Mouse (Mus musculus) MEL (cell line): ENCODE results near the gene Baiap2. TPM values are rescaled to one million over a fixed set of nuclear protein-coding genes. Genes with fewer than 3 reads are reported as not detected.

ENCODE experiments used
- DNase-seq: peaks from one replicate; pipeline ENCODE4 v3.0.0; 2011; ENCODE audit warnings: low read depth, low spot score
- H3K27ac ChIP-seq: 2 replicates; pipeline ENCODE4 v1.5.1; 2012; ENCODE audit warnings: low read depth, mild to moderate bottlenecking, control low read depth, low read length, moderate library complexity; ENCODE audit not compliant: control insufficient read depth
- H3K27me3 ChIP-seq, 2 experiments: fragments of 150-350 bp in 1 of 2; sonication (generic) in 1 of 2; 2 replicates each; pipeline ENCODE4 v1.6.1; 2012; ENCODE audit warnings: low read length in 2 of 2, mild to moderate bottlenecking in 2 of 2, improper control_type of control experiment in 1 of 2, moderate library complexity in 1 of 2; ENCODE audit not compliant: insufficient read depth in 2 of 2, control insufficient read depth in 1 of 2
- H3K36me3 ChIP-seq, 2 experiments: 2 replicates each; pipeline ENCODE4 v1.6.1; 2012 to 2014; ENCODE audit warnings: low read length in 2 of 2, improper control_type of control experiment in 1 of 2, inconsistent platforms in 1 of 2, mild to moderate bottlenecking in 1 of 2; ENCODE audit not compliant: insufficient read depth in 2 of 2, control insufficient read depth in 1 of 2
- H3K4me1 ChIP-seq, 2 experiments: fragments of 150-350 bp in 1 of 2; sonication (generic) in 1 of 2; 2 replicates each; pipeline ENCODE4 v1.6.1; 2012; ENCODE audit warnings: low read length in 2 of 2, improper control_type of control experiment in 1 of 2, mild to moderate bottlenecking in 1 of 2; ENCODE audit not compliant: insufficient read depth in 2 of 2, control insufficient read depth in 1 of 2
- H3K4me3 ChIP-seq, 2 experiments: fragments of 150-350 bp in 1 of 2; sonication (generic) in 1 of 2; 2 replicates each; pipeline ENCODE4 v1.5.1; 2012; ENCODE audit warnings: low read depth in 2 of 2, low read length in 2 of 2, mild to moderate bottlenecking in 2 of 2, moderate library complexity in 2 of 2, control low read depth in 1 of 2, improper control_type of control experiment in 1 of 2; ENCODE audit not compliant: control insufficient read depth in 1 of 2, insufficient read depth in 1 of 2
- H3K79me2 ChIP-seq: 2 replicates; pipeline ENCODE4 v1.6.1; 2012; ENCODE audit warnings: mild to moderate bottlenecking, low read length, moderate library complexity; ENCODE audit not compliant: control insufficient read depth, poor library complexity, insufficient read depth
- H3K9ac ChIP-seq: 2 replicates; pipeline ENCODE4 v1.6.1; 2012; ENCODE audit warnings: low read depth, mild to moderate bottlenecking, control low read depth, low read length, moderate library complexity; ENCODE audit not compliant: control insufficient read depth, poor library complexity, severe bottlenecking
- H3K9me3 ChIP-seq: fragments of 150-350 bp; sonication (generic); replicated peaks from 2 replicates; pipeline ENCODE4 v1.6.1; 2012; ENCODE audit warnings: mild to moderate bottlenecking, low read length, improper control_type of control experiment, moderate library complexity; ENCODE audit not compliant: insufficient read depth
- BHLHE40 ChIP-seq: IDR thresholded peaks from 2 replicates; pipeline ENCODE4 v1.6.1; 2012; ENCODE audit warnings: low read depth, mild to moderate bottlenecking, inconsistent platforms, low read length, improper control_type of control experiment, borderline replicate concordance
- CHD1 ChIP-seq: IDR thresholded peaks from 2 replicates; pipeline ENCODE4 v1.6.1; 2012; ENCODE audit warnings: low read depth, mild to moderate bottlenecking, inconsistent platforms, low read length, improper control_type of control experiment
- CTCF ChIP-seq, 3 experiments: IDR thresholded peaks in 2 of 3; conservative IDR thresholded peaks in 1 of 3; 2 replicates each; pipeline ENCODE4 v1.5.1; 2011 to 2012; ENCODE audit warnings: low read length in 3 of 3, low read depth in 2 of 3, mild to moderate bottlenecking in 2 of 3, improper control_type of control experiment in 1 of 3, inconsistent platforms in 1 of 3, mixed read lengths in 1 of 3, moderate library complexity in 1 of 3; ENCODE audit not compliant: control insufficient read depth in 1 of 3, insufficient read depth in 1 of 3, poor library complexity in 1 of 3, severe bottlenecking in 1 of 3
- EP300 ChIP-seq, 2 experiments: IDR thresholded peaks; 2 replicates each; pipeline ENCODE4 v1.6.1; 2011; ENCODE audit warnings: improper control_type of control experiment in 2 of 2, low read length in 2 of 2, low read depth in 1 of 2, mild to moderate bottlenecking in 1 of 2
- ETS1 ChIP-seq: IDR thresholded peaks from 2 replicates; pipeline ENCODE4 v1.6.1; 2012; ENCODE audit warnings: low read depth, mild to moderate bottlenecking, inconsistent platforms, low read length, improper control_type of control experiment, moderate library complexity
- HCFC1 ChIP-seq: IDR thresholded peaks from 2 replicates; pipeline ENCODE4 v1.6.1; 2012; ENCODE audit warnings: low read depth, mild to moderate bottlenecking, inconsistent platforms, low read length, improper control_type of control experiment, moderate library complexity
- MAX ChIP-seq: IDR thresholded peaks from 2 replicates; pipeline ENCODE4 v1.6.1; 2011; ENCODE audit warnings: low read length, improper control_type of control experiment
- NELFE ChIP-seq: IDR thresholded peaks from 2 replicates; pipeline ENCODE4 v1.6.1; 2011; ENCODE audit warnings: low read depth, low read length, improper control_type of control experiment
- NRF1 ChIP-seq: IDR thresholded peaks from 2 replicates; pipeline ENCODE4 v1.6.1; 2014; ENCODE audit warnings: low read depth, mild to moderate bottlenecking, inconsistent platforms, low read length, improper control_type of control experiment, moderate library complexity; ENCODE audit not compliant: poor library complexity, insufficient read depth, severe bottlenecking
- POLR2A ChIP-seq, 2 experiments: IDR thresholded peaks; 2 replicates each; pipeline ENCODE4 v1.6.1; 2011 to 2012; ENCODE audit warnings: low read length in 2 of 2, mild to moderate bottlenecking in 2 of 2, control low read depth in 1 of 2, improper control_type of control experiment in 1 of 2, low read depth in 1 of 2, moderate library complexity in 1 of 2; ENCODE audit not compliant: control insufficient read depth in 1 of 2, insufficient read depth in 1 of 2, poor library complexity in 1 of 2
- POLR2AphosphoS2 ChIP-seq: IDR thresholded peaks from 2 replicates; pipeline ENCODE4 v1.6.1; 2011; ENCODE audit warnings: low read length, improper control_type of control experiment
- POLR2AphosphoS5 ChIP-seq: IDR thresholded peaks from 2 replicates; pipeline ENCODE4 v1.6.1; 2012; ENCODE audit warnings: low read depth, borderline replicate concordance, mild to moderate bottlenecking, inconsistent platforms, low read length, moderate library complexity, mixed read lengths
- RAD21 ChIP-seq: IDR thresholded peaks from 2 replicates; pipeline ENCODE4 v1.6.1; 2011; ENCODE audit warnings: mild to moderate bottlenecking, low read depth, low read length, improper control_type of control experiment
- RCOR1 ChIP-seq: IDR thresholded peaks from 2 replicates; pipeline ENCODE4 v1.6.1; 2012; ENCODE audit warnings: low read depth, mild to moderate bottlenecking, inconsistent platforms, low read length, improper control_type of control experiment
- SIN3A ChIP-seq: IDR thresholded peaks from 2 replicates; pipeline ENCODE4 v1.6.1; 2012; ENCODE audit warnings: low read length, improper control_type of control experiment, inconsistent platforms
- SMC3 ChIP-seq: IDR thresholded peaks from 2 replicates; pipeline ENCODE4 v1.6.1; 2011; ENCODE audit warnings: low read depth, low read length, improper control_type of control experiment
- TAL1 ChIP-seq: IDR thresholded peaks from 2 replicates; pipeline ENCODE4 v1.6.1; 2012; ENCODE audit warnings: mild to moderate bottlenecking, inconsistent platforms, low read length, moderate library complexity, mixed read lengths
- TBP ChIP-seq: IDR thresholded peaks from 2 replicates; pipeline ENCODE4 v1.8.0; 2011; ENCODE audit warnings: low read depth, low read length, improper control_type of control experiment
- TCF12 ChIP-seq: IDR thresholded peaks from 2 replicates; pipeline ENCODE4 v1.6.1; 2014; ENCODE audit warnings: low read depth, mild to moderate bottlenecking, inconsistent platforms, low read length, improper control_type of control experiment, moderate library complexity
- USF2 ChIP-seq, 2 experiments: IDR thresholded peaks; 2 replicates each; pipeline ENCODE4 v1.6.1; 2011 to 2012; ENCODE audit warnings: improper control_type of control experiment in 2 of 2, low read length in 2 of 2, borderline replicate concordance in 1 of 2, inconsistent platforms in 1 of 2, low read depth in 1 of 2, mild to moderate bottlenecking in 1 of 2; ENCODE audit not compliant: insufficient read depth in 1 of 2
- polyA plus RNA-seq, 2 experiments: library from polyadenylated mRNA; stranded (reverse) in 1 of 2; unstranded in 1 of 2; fragments of >175 nt in 1 of 2; fragments of >200 nt in 1 of 2; gene quantifications; 2 replicates each; pipeline versions ENCODE4 v1.2.1 to v1.2.4; 2012; ENCODE audit warnings: low replicate concordance in 2 of 2, low read depth in 1 of 2; ENCODE audit not compliant: insufficient read length in 2 of 2, insufficient read depth in 1 of 2, missing spikeins in 1 of 2
- total RNA-seq: library from RNA; depleted of rRNA; stranded (reverse); fragments of 300-350 nt; gene quantifications from 2 replicates; pipeline ENCODE4 v1.2.3, GENCODE M21; 2012

Baiap2 gene
- total and polyA plus RNA-seq, 3 experiments: 27.5 to 31.3 TPM; not detected in 1

DNA sequence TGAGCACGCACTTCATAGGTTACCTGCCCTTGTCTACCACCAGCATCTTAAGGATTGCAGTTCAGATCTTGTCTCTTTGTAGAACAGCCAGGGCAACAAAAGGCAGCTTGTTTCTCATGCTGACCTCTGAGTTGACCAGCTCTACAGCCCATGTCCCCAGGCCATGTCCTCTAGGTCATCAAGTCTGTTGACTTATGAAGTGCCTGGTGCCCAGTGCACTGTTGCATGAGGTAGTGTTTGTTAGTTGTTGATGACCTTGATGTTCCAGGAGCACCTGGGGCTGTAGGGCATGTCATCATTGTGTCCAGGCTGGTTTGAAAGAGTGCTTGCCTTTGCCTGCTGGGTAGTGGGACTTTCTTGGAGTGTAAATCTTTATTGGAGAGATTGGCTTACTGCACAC is 4.9 kb downstream of the Baiap2 start:
- H3K4me3 ChIP-seq: no peak overlapping the region
- peaks cover 28% of the 10 kb centered on the region for H3K79me2 ChIP-seq
- H3K9me3 ChIP-seq: no peaks in the 10 kb centered on the region
- no peak overlapping the region for H3K27ac ChIP-seq
- DNase-seq: no peak
- peaks cover 0 to 15% of the 10 kb centered on the region in 2 experiments; a peak in 2 of 4 replicates for H3K36me3 ChIP-seq
- no peaks in the 10 kb centered on the region for H3K27me3 ChIP-seq
- H3K9ac ChIP-seq: no peak overlapping the region
- TF ChIP-seq HCFC1 (no peak), MAX (no peak), ETS1 (no peak)
- TF ChIP-seq, all 39 proteins: peak for 0
- peaks cover 10 to 25% of the 10 kb centered on the region in 2 experiments for H3K4me1 ChIP-seq

DNA sequence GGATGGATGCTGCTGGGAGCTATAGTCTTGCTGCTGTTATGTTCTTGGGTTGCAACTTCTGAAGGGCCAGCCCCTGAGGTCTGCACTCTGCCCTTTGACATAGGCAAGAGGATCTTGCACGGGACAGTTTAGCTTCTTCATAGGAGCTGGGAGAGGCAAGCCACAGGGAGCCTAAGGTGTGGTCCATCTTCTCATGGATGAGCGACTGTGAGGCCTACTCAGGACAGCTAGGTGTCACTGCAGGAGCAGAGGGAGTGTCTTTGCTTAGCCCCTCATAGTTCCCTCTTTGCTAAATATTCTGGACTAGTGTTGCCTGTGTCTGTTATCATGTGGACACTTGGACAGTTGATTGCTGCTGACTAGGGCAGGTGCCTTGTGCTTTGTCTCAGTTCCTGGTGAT is 5.3 kb downstream of the Baiap2 start:
- H3K9me3 ChIP-seq: no peaks in the 10 kb centered on the region
- H3K27ac ChIP-seq: no peak overlapping the region
- H3K9ac ChIP-seq: no peak overlapping the region
- H3K4me1 ChIP-seq: peaks cover 14 to 29% of the 10 kb centered on the region in 2 experiments
- peaks cover 0 to 18% of the 10 kb centered on the region in 2 experiments; a peak in 2 of 4 replicates for H3K36me3 ChIP-seq
- peaks cover 27% of the 10 kb centered on the region for H3K79me2 ChIP-seq
- peak in 2 of 3 experiments; percentile 17 to 38; a peak in 3 of 6 replicates for TF ChIP-seq CTCF (IDR thresholded peaks at IDR 0.05 in 2 of 3, conservative IDR thresholded peaks at IDR 0.05 in 1 of 3; ENCODE audit: control insufficient read depth in 1 of 3, insufficient read depth in 1 of 3, low read depth in 2 of 3, low read length in 3 of 3, poor library complexity in 1 of 3, severe bottlenecking in 1 of 3)
- TF ChIP-seq RAD21: peak; percentile 28
- TF ChIP-seq SMC3: peak; percentile 18; the same call in 1 of the 2 replicates
- no peak for TF ChIP-seq NRF1
- TF ChIP-seq, all 39 proteins: peak for 3
- H3K27me3 ChIP-seq: no peaks in the 10 kb centered on the region
- no peak overlapping the region for H3K4me3 ChIP-seq
- no peak for DNase-seq

DNA sequence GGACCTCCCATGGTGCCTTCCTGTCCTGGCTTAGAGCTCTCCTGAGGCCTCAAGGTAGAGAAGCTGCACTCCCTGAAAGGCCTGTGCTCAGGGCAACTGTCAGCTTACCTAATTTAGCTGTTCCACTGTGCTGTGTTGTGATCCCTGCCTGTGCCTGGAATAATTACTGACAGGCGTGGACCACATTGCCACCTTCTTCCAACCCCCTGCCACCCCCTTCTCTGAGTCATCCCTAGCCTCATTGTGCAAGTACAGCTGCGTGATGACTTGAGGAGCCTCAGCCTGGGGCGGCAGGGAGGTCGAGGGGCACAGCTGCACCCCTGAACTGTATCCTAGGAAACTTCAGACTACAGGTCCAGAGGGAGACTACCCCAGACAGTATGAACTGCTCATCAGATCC is 5.7 kb downstream of the Baiap2 start:
- Histone ChIP-seq H3K36me3 (peaks cover 0 to 22% of the 10 kb centered on the region in 2 experiments; a peak in 2 of 4 replicates), H3K9ac (no peak overlapping the region), H3K9me3 (no peaks in the 10 kb centered on the region), H3K4me3 (no peak overlapping the region), H3K27me3 (no peaks in the 10 kb centered on the region), H3K27ac (no peak overlapping the region), H3K79me2 (peaks cover 24% of the 10 kb centered on the region), H3K4me1 (peaks cover 17 to 33% of the 10 kb centered on the region in 2 experiments)
- TF ChIP-seq NELFE: no peak
- DNase-seq: no peak

DNA sequence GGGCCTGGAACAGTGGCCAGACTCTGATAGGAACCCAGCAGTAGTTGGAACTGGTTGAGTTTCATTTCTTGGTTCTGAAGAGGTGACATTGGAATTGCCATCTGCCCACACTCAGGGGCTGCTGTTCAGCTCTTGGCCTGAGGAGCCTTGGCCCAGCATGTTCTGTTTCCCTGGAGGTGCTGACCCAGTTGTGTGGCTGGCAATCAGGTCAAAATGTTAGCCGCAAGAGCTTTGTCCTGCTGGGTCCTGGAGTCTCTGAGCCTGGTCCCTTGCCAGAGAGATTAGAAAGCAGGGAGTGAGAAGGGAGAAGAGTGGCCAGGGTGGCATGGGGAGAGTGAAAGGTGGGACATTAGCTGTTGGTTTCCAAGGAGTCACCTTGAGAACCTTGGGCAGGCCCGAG is 6.2 kb downstream of the Baiap2 start:
- H3K9ac ChIP-seq: no peak overlapping the region
- TF ChIP-seq TCF12 (no peak), CHD1 (no peak), TBP (no peak), POLR2AphosphoS2 (no peak), RCOR1 (no peak), POLR2AphosphoS5 (no peak), POLR2A (IDR thresholded peaks at IDR 0.05; ENCODE audit: control insufficient read depth in 1 of 2, insufficient read depth in 1 of 2, low read depth in 1 of 2, low read length in 2 of 2, poor library complexity in 1 of 2) (no peak), CTCF (IDR thresholded peaks at IDR 0.05 in 2 of 3, conservative IDR thresholded peaks at IDR 0.05 in 1 of 3; ENCODE audit: control insufficient read depth in 1 of 3, insufficient read depth in 1 of 3, low read depth in 2 of 3, low read length in 3 of 3, poor library complexity in 1 of 3, severe bottlenecking in 1 of 3) (no peak), TAL1 (no peak), EP300 (IDR thresholded peaks at IDR 0.05; ENCODE audit: low read depth in 1 of 2, low read length in 2 of 2) (no peak), USF2 (IDR thresholded peaks at IDR 0.05; ENCODE audit: borderline replicate concordance in 1 of 2, insufficient read depth in 1 of 2, low read depth in 1 of 2, low read length in 2 of 2) (no peak), NRF1 (no peak), SIN3A (no peak), BHLHE40 (no peak)
- H3K4me1 ChIP-seq: peaks cover 21 to 35% of the 10 kb centered on the region in 2 experiments
- peaks cover 0 to 27% of the 10 kb centered on the region in 2 experiments; a peak in 2 of 4 replicates for H3K36me3 ChIP-seq
- no peaks in the 10 kb centered on the region for H3K9me3 ChIP-seq
- H3K27ac ChIP-seq: no peak overlapping the region
- H3K79me2 ChIP-seq: peaks cover 21% of the 10 kb centered on the region
- H3K4me3 ChIP-seq: no peak overlapping the region
- no peak for DNase-seq
- H3K27me3 ChIP-seq: no peaks in the 10 kb centered on the region
